Mouse (Mus musculus) G1E (cell line): ENCODE data around the gene Map4k4. TPM values are rescaled to one million over a fixed set of nuclear protein-coding genes. Genes with fewer than 3 reads are reported as not detected.

Experiments
- ATAC-seq: 2 replicates; pipeline ENCODE4 v1.8.0; 2016; ENCODE audit warnings: mild to moderate bottlenecking; ENCODE audit not compliant: insufficient number of reproducible peaks, poor library complexity, low FRiP score, severe bottlenecking; ENCODE audit errors: extremely low read depth
- DNase-seq: peaks from one replicate; pipeline ENCODE4 v3.0.0; 2012; ENCODE audit warnings: low spot score
- H3K27me3 ChIP-seq: 2 replicates; pipeline ENCODE4 v1.6.1; 2012; ENCODE audit warnings: mild to moderate bottlenecking, low read length, inconsistent platforms; ENCODE audit not compliant: insufficient read depth
- H3K36me3 ChIP-seq: replicated peaks from 2 replicates; pipeline ENCODE3; 2012; ENCODE audit warnings: mild to moderate bottlenecking, inconsistent platforms
- H3K4me1 ChIP-seq: 2 replicates; pipeline ENCODE4 v1.6.1; 2012; ENCODE audit warnings: low read depth, low read length, inconsistent platforms, mixed read lengths; ENCODE audit not compliant: insufficient read depth
- H3K4me3 ChIP-seq: 2 replicates; pipeline ENCODE4 v1.5.1; 2012; ENCODE audit warnings: low read depth, mild to moderate bottlenecking, inconsistent platforms, low read length, moderate library complexity, mixed read lengths
- H3K9me3 ChIP-seq: replicated peaks from 2 replicates; pipeline ENCODE4 v1.6.1; 2012; ENCODE audit warnings: inconsistent platforms
- CTCF ChIP-seq: IDR thresholded peaks from 2 replicates; pipeline ENCODE4 v1.5.1; 2012; ENCODE audit warnings: low read depth, low read length, inconsistent platforms, mixed read lengths
- GATA1 ChIP-seq: IDR thresholded peaks from 2 replicates; pipeline ENCODE4 v1.6.1; 2012; ENCODE audit warnings: borderline replicate concordance, low read length, inconsistent platforms, mixed read lengths
- GATA2 ChIP-seq: IDR thresholded peaks from 2 replicates; pipeline ENCODE4 v1.6.1; 2012; ENCODE audit warnings: low read depth, low read length, inconsistent platforms, borderline replicate concordance
- POLR2AphosphoS5 ChIP-seq: IDR thresholded peaks from 2 replicates; pipeline ENCODE4 v1.6.1; 2012; ENCODE audit warnings: low read depth, low read length, inconsistent platforms; ENCODE audit not compliant: insufficient replicate concordance
- TAL1 ChIP-seq: conservative IDR thresholded peaks from 2 replicates; pipeline ENCODE4 v1.6.1; 2012; ENCODE audit warnings: low read depth, low read length, inconsistent platforms, mixed read lengths
- polyA plus RNA-seq: library from polyadenylated mRNA; stranded (reverse); fragments of >175 nt; gene quantifications from 2 replicates; pipeline ENCODE4 v1.2.3, GENCODE M21; 2012
- total RNA-seq, 2 experiments: library from RNA; stranded (forward) in 1 of 2; stranded (reverse) in 1 of 2; fragments of 200-1000 nt in 1 of 2; fragments of >200 nt in 1 of 2; fragmentation: Nextera tagmentation in 1 of 2; gene quantifications; 2 replicates each; pipeline ENCODE4 v1.2.3; 2014 to 2017

Gene Map4k4
- total and polyA plus RNA-seq, 3 experiments, result 0.01 to 0.93 TPM; not detected in 1

DNA sequence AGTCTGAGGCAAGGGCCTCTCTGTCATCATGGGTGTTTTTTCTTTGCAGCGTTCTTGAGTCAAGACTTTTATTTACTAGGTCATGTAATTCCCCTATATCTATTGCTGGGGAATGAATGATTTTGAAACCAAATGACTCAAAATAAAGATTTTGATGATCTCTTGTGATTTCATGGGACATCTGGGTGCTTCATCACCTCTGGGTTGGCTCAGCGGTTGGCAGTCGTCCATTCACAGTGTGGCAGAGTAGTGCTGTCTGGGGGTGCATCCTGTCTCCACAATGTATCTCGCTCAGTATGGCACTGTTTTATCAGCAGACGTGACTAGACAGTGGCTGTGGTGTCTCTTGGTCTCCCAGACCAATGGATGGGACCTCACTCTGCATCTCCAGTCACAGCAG is 155.2 kb downstream of the Map4k4 start:
- DNase-seq (no peak), ATAC-seq (no peak)
- Histone ChIP-seq H3K4me3 (no peak overlapping the region), H3K9me3 (no peaks in the 10 kb centered on the region), H3K4me1 (no peaks in the 10 kb centered on the region), H3K27me3 (peaks cover 5% of the 10 kb centered on the region), H3K36me3 (no peaks in the 10 kb centered on the region)
- TF ChIP-seq TAL1, result no peak
- no peak for TF ChIP-seq GATA1
- TF ChIP-seq GATA2, result no peak
- TF ChIP-seq CTCF, result no peak

DNA sequence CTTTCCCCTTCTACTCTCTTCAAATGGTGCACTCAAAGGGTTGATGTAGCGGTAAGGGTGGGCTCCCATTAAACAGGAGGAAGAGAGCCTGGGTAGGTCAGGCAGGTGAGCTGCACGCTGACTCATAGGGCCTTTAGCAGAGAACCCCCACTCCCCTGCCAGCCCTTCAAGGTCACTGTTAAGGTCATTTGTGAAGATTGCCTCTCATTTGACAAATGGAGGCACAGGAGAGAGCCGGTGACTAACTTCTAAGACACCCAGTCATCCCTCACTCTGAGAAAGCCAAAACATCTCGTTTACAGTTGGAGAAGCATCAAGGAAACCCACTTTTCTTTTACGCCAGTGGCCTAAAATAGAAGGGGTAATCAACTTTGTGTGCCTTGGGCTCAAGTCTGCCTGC is 156.6 kb downstream of the Map4k4 start:
- H3K4me3 ChIP-seq, result no peak overlapping the region
- TF ChIP-seq TAL1 (no peak), GATA2 (no peak), POLR2AphosphoS5 (no peak), GATA1 (no peak), CTCF (no peak)
- ATAC-seq, result no peak
- H3K9me3 ChIP-seq, result no peaks in the 10 kb centered on the region
- no peak for DNase-seq
- peaks cover 5% of the 10 kb centered on the region for H3K27me3 ChIP-seq
- no peaks in the 10 kb centered on the region for H3K4me1 ChIP-seq
- H3K36me3 ChIP-seq, result no peaks in the 10 kb centered on the region

DNA sequence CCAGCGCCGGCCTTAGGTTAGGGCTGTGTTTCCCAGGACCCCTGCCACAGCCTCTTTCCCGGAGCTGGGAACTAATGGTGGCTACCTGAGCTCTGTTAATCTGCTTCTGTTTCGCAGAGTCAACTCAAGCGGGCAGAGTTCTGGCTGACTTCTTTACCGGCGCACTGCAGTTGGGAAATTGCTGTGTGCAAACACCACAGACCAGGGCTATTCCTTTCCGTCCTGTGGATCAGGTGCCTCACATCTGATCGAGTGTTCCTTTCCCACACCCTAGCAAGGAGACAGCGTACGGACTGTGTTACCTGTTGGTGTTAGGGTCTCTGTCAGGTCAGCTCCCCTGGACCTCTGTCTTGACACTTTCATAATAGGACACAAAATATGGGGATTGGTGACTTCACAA is 157.3 kb downstream of the Map4k4 start:
- Histone ChIP-seq H3K4me1 (no peaks in the 10 kb centered on the region), H3K27me3 (peaks cover 5% of the 10 kb centered on the region), H3K4me3 (no peak overlapping the region), H3K9me3 (no peaks in the 10 kb centered on the region), H3K36me3 (no peaks in the 10 kb centered on the region)
- DNase-seq (no peak), ATAC-seq (no peak)
- no peak for TF ChIP-seq POLR2AphosphoS5
- no peak for TF ChIP-seq CTCF
- no peak for TF ChIP-seq TAL1
- no peak for TF ChIP-seq GATA2
- TF ChIP-seq GATA1, result no peak

DNA sequence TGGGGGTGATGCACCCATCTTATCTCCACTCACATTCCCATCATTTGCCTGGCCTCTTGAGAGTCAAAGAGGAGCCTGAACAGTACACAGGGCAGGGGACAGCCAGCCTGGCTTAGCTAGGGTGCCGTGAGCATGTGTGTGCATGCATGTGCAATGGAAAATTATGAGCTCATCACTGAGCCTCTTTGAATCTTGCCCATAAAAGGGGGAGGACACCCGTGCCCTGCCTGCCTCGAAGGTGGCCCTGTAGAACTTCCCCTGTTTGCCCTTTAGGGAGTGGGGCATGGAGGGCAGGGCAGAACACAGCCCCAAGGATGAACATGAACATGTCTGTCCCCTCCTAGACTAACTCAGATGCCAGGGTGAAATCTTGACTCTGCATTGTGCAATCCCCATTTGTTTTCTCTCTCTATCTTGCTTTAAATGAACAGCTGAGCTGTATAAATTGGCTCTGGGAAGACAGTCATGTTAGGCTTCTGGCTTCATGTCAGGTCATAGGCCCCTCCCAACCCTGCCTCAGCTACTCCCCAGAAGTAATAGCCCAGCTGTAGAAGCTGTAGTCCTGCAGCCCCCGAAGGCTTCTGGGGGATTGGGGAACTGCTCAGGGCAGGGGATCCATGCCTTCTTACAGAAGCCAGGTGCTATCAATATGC is 158.5 kb downstream of the Map4k4 start:
- no peaks in the 10 kb centered on the region for H3K9me3 ChIP-seq
- peaks cover 5% of the 10 kb centered on the region for H3K27me3 ChIP-seq
- DNase-seq (no peak), ATAC-seq (no peak)
- H3K4me1 ChIP-seq, result no peaks in the 10 kb centered on the region
- TF ChIP-seq TAL1, result no peak
- TF ChIP-seq POLR2AphosphoS5, result no peak
- TF ChIP-seq GATA2, result no peak
- no peaks in the 10 kb centered on the region for H3K36me3 ChIP-seq
- no peak overlapping the region for H3K4me3 ChIP-seq

DNA sequence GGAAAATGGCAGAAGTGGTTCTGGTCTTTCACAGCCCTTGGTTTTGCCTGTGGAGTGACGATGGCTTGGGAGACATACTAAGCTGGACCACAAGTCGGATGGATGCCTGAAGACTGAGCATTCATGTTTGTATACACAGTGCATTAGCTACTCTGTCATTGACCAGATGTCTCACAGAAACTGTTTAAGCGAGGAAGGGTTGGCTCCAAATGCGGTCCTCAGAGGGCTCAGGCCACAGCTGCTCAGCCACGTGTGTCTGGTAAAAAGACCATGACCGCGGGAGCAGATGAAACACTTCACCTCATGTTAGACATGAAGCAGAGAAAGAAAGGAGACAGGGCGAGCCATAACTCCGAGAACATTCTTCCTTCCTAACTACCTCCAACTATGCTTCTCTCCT is 160.6 kb downstream of the Map4k4 start:
- H3K36me3 ChIP-seq, result no peaks in the 10 kb centered on the region
- TF ChIP-seq GATA1, result no peak
- TF ChIP-seq POLR2AphosphoS5, result no peak
- no peak for ATAC-seq

DNA sequence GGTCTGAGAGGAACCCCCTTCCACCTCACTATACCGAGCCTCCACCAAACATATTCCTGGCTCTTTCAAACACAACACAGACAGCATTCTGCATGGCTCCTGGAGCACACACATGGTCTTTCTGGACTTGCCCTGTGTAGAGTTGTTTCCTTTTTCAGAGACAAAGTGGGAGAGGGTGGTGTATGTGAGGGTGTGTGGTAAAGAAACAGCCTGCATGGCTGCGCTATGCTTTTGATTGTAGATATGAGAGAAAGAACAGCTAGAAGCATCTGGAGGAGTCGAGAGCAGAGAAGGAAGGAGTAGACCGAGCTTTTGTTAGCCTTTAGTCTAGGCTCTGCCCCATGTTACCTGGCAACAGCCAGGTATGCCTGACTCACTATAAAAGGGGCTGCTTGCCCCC is 162.7 kb downstream of the Map4k4 start:
- Histone ChIP-seq H3K9me3 (no peaks in the 10 kb centered on the region), H3K27me3 (no peaks in the 10 kb centered on the region; the same call in 1 of the 2 replicates), H3K4me3 (no peak overlapping the region), H3K36me3 (no peaks in the 10 kb centered on the region), H3K4me1 (no peaks in the 10 kb centered on the region)
- no peak for ATAC-seq
- TF ChIP-seq GATA1, result no peak
- no peak for TF ChIP-seq POLR2AphosphoS5
- TF ChIP-seq TAL1, result no peak
- TF ChIP-seq CTCF, result no peak
- no peak for TF ChIP-seq GATA2
- DNase-seq, result no peak

More for the DNA sequence above, 160.6 kb downstream of the Map4k4 start:
- H3K4me3 ChIP-seq, result no peak overlapping the region
- no peaks in the 10 kb centered on the region for H3K9me3 ChIP-seq
- no peak for DNase-seq
- peaks cover under 1% of the 10 kb centered on the region for H3K27me3 ChIP-seq
- H3K4me1 ChIP-seq, result no peaks in the 10 kb centered on the region
